Mouse (Mus musculus): ENCODE measurements at regions not wholly inside any gene's neighbourhood (a gene's known extent, or its start where the extent isn't known, plus 50 kb on each side); places are given as distances from the start of the nearest gene placed in this dataset.

DNA sequence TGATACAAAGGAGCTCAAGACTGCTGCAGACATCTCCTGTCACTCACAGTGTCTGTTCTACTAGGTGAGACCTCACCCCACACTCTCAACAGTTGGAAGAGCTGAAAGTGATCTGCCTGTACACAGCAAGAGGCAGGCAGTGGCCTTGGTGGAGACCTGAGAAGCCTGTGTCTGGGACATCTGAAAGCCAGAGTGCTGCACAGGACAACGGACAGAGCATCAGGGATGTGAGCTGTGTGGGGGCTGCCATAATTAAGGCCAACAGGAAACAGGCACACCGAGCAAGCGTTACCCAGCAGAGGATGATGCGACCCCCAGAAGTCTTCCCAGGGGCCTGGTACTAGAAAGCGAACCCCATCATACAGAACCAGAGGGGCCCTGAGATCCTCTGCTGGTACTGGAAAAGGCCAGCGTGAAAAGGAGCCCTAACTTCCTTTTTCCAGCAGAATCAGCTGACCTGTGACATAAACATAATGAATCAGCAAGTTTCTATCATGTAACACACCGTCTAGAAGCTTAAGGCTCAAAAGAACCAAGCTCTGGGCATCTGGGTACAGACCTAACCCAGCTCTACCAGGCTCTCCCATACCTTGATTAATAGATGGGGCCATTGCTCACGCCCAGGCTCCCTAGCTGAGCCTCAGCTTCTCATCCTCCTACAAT lies 105.7 kb downstream of the Plxna1 start:
- DNase-seq (ENCODE audit: low spot score) = no peak
- Histone ChIP-seq H3K27ac (ENCODE audit: low read depth, low read length) (no peak overlapping the region), H3K9me3 (ENCODE audit: control insufficient read depth, low read length) (no peaks in the 10 kb centered on the region), H3K4me3 (ENCODE audit: low read depth, low read length) (no peak overlapping the region), H3K9ac (ENCODE audit: low read length) (no peak overlapping the region), H3K4me1 (ENCODE audit: control insufficient read depth, insufficient read depth, low read length) (no peaks in the 10 kb centered on the region), H3K36me3 (ENCODE audit: control insufficient read depth, insufficient read depth, low read length) (no peaks in the 10 kb centered on the region), H3K27me3 (ENCODE audit: control insufficient read depth, insufficient read depth, low read length) (no peaks in the 10 kb centered on the region), H3K4me2 (ENCODE audit: low read depth) (no peak overlapping the region)
- WGBS = 80% methylated on average over 8 of the region's 8 CpGs
- ATAC-seq (ENCODE audit: insufficient read depth, low FRiP score, low TSS enrichment) = no peak

GRCm38 (mm10) chr6:89257416-89257815 lies 105.0 kb downstream of the Plxna1 start:
- no peak overlapping the region for H3K4me2 ChIP-seq (ENCODE audit: low read depth)
- no peak for DNase-seq (ENCODE audit: low spot score)
- H3K27me3 ChIP-seq (ENCODE audit: control insufficient read depth, insufficient read depth, low read length) = no peaks in the 10 kb centered on the region
- no peak for ATAC-seq (ENCODE audit: insufficient read depth, low FRiP score, low TSS enrichment)
- H3K4me1 ChIP-seq (ENCODE audit: control insufficient read depth, insufficient read depth, low read length) = no peaks in the 10 kb centered on the region
- H3K9me3 ChIP-seq (ENCODE audit: control insufficient read depth, low read length) = no peaks in the 10 kb centered on the region
- no peak overlapping the region for H3K27ac ChIP-seq (ENCODE audit: low read depth, low read length)
- 85% methylated on average over 6 of the region's 6 CpGs for WGBS
- no peak overlapping the region for H3K4me3 ChIP-seq (ENCODE audit: low read depth, low read length)
- no peak overlapping the region for H3K9ac ChIP-seq (ENCODE audit: low read length)
- no peaks in the 10 kb centered on the region for H3K36me3 ChIP-seq (ENCODE audit: control insufficient read depth, insufficient read depth, low read length)

DNA sequence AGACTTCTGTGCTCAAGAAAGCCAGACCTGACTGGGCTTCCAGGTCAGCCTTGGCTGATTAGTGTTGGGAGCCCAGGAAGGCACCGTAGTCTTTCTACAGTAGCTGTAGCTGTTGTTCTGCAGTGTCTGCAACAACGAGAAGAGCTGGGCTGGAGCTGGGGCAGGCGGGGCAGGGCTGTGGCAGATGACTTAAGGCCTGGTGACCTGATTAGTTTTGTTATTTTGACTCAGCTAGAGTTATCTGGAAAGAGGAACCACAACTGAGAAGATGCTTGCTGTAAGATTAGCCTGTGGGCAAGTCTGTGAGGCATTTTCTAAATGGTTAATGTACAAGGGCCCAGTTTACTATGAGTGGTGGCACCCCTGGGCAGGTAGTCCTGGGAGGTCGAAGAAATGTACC lies 104.3 kb downstream of the Plxna1 start:
- WGBS = 82% methylated on average over 4 of the region's 4 CpGs
- no peak for ATAC-seq (ENCODE audit: insufficient read depth, low FRiP score, low TSS enrichment)
- no peaks in the 10 kb centered on the region for H3K36me3 ChIP-seq (ENCODE audit: control insufficient read depth, insufficient read depth, low read length)
- no peak overlapping the region for H3K4me2 ChIP-seq (ENCODE audit: low read depth)
- no peak overlapping the region for H3K4me3 ChIP-seq (ENCODE audit: low read depth, low read length)
- no peaks in the 10 kb centered on the region for H3K27me3 ChIP-seq (ENCODE audit: control insufficient read depth, insufficient read depth, low read length)
- H3K27ac ChIP-seq (ENCODE audit: low read depth, low read length) = no peak overlapping the region
- H3K9ac ChIP-seq (ENCODE audit: low read length) = no peak overlapping the region
- H3K9me3 ChIP-seq (ENCODE audit: control insufficient read depth, low read length) = no peaks in the 10 kb centered on the region
- no peak for DNase-seq (ENCODE audit: low spot score)
- no peaks in the 10 kb centered on the region for H3K4me1 ChIP-seq (ENCODE audit: control insufficient read depth, insufficient read depth, low read length)

- 74% methylated on average over 11 of the region's 11 CpGs for WGBS
- Histone ChIP-seq H3K36me3 (ENCODE audit: control insufficient read depth, insufficient read depth, low read length) (no peaks in the 10 kb centered on the region), H3K27me3 (ENCODE audit: control insufficient read depth, insufficient read depth, low read length) (no peaks in the 10 kb centered on the region), H3K4me2 (ENCODE audit: low read depth) (no peak overlapping the region), H3K4me3 (ENCODE audit: low read depth, low read length) (no peak overlapping the region), H3K27ac (ENCODE audit: low read depth, low read length) (no peak overlapping the region), H3K4me1 (ENCODE audit: control insufficient read depth, insufficient read depth, low read length) (no peaks in the 10 kb centered on the region), H3K9me3 (ENCODE audit: control insufficient read depth, low read length) (no peaks in the 10 kb centered on the region), H3K9ac (ENCODE audit: low read length) (no peak overlapping the region)
- DNase-seq (ENCODE audit: low spot score) (no peak), ATAC-seq (ENCODE audit: insufficient read depth, low FRiP score, low TSS enrichment) (no peak)
These were observed 102.9 kb downstream of the Plxna1 start for GRCm38 (mm10) chr6:89259406-89259994.

DNA sequence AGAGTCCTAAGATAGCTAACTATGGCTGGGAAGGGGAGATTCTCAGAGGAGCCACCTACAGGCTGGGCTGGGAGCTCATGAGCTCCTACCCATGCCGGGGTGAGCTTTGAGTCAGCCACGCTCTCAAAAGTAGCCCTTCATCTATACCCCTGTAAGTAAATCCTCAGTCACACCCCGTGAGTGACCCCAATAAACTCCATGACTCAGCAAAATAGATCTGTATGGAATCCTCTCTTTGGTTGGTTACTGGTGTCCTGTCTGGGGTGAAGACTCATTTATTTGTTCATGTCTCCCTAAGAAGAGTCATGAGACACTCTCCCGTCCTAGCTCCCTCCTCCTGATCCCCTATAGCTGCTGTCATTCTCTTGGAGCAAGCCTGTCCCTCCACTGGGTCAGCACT lies 99.5 kb downstream of the Plxna1 start:
- H3K9ac ChIP-seq (ENCODE audit: low read length) = no peak overlapping the region
- H3K27ac ChIP-seq (ENCODE audit: low read depth, low read length) = no peak overlapping the region
- H3K27me3 ChIP-seq (ENCODE audit: control insufficient read depth, insufficient read depth, low read length) = no peaks in the 10 kb centered on the region
- no peaks in the 10 kb centered on the region for H3K4me1 ChIP-seq (ENCODE audit: control insufficient read depth, insufficient read depth, low read length)
- no peaks in the 10 kb centered on the region for H3K9me3 ChIP-seq (ENCODE audit: control insufficient read depth, low read length)
- WGBS = 77% methylated on average over 4 of the region's 4 CpGs
- no peak overlapping the region for H3K4me3 ChIP-seq (ENCODE audit: low read depth, low read length)
- DNase-seq (ENCODE audit: low spot score) (no peak), ATAC-seq (ENCODE audit: insufficient read depth, low FRiP score, low TSS enrichment) (no peak)
- H3K4me2 ChIP-seq (ENCODE audit: low read depth) = no peak overlapping the region
- no peaks in the 10 kb centered on the region for H3K36me3 ChIP-seq (ENCODE audit: control insufficient read depth, insufficient read depth, low read length)

GRCm38 (mm10) chr6:89265296-89265695 lies 97.1 kb downstream of the Plxna1 start:
- Histone ChIP-seq H3K36me3 (ENCODE audit: control insufficient read depth, insufficient read depth, low read length) (no peaks in the 10 kb centered on the region), H3K9me3 (ENCODE audit: control insufficient read depth, low read length) (no peaks in the 10 kb centered on the region), H3K27me3 (ENCODE audit: control insufficient read depth, insufficient read depth, low read length) (no peaks in the 10 kb centered on the region), H3K4me1 (ENCODE audit: control insufficient read depth, insufficient read depth, low read length) (no peaks in the 10 kb centered on the region), H3K4me2 (ENCODE audit: low read depth) (no peak overlapping the region), H3K27ac (ENCODE audit: low read depth, low read length) (no peak overlapping the region), H3K4me3 (ENCODE audit: low read depth, low read length) (no peak overlapping the region), H3K9ac (ENCODE audit: low read length) (no peak overlapping the region)
- ATAC-seq (ENCODE audit: insufficient read depth, low FRiP score, low TSS enrichment) (no peak), DNase-seq (ENCODE audit: low spot score) (no peak)
- WGBS = 82% methylated on average over 3 of the region's 3 CpGs

All from neural tube, embryonic 11.5 days (tissue).